Mouse (Mus musculus): ENCODE data around the gene Rassf2.

Rassf2 gene

DNA sequence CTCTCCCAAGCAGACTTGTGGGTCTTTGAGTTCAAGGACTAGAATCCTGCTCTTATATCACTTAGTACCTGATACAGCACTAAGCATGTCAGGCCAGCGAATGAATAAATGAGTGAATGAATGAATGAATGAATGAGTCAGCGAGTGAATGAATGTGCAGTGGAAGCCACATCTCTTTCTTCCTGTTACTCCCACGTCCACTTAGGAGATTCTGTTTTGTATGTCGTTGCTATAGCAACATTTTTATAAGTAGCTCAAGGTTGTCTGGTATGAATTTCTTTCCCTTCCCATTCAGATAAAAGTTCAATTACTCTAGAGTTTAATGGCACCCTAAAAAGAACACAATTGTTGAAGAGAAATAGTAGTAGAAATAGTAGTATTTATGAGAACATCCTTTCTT is 59.0 kb downstream of the Rassf2 start:
- H3K36me3 ChIP-seq (ENCODE audit: control insufficient read depth, insufficient read depth, low read length, poor library complexity, severe bottlenecking): no peaks in the 10 kb centered on the region
- no peak for DNase-seq (ENCODE audit: low read depth, low spot score)
- no peaks in the 10 kb centered on the region for H3K27me3 ChIP-seq (ENCODE audit: control insufficient read depth, insufficient read depth, low read length, poor library complexity, severe bottlenecking)

DNA sequence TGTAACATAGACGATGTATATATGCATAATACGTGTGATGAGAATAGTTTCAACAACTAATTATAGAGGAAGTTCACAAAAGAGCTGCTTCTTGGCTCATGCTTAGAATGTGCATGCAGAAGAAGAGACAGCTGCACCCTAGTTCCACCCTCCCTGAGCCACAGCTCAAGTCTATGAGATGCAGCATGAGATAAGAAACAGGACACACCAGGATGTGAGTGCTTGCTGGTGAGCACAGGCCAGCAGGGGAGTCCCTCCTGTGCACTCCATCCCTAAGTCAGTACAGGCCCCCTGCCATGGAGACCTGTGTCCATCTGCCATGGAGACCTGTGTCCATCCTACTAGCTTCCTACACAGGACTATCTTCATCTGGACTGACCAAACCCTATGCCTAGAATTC is 59.5 kb downstream of the Rassf2 start:
- DNase-seq (ENCODE audit: low read depth, low spot score): no peak
- no peaks in the 10 kb centered on the region for H3K27me3 ChIP-seq (ENCODE audit: control insufficient read depth, insufficient read depth, low read length, poor library complexity, severe bottlenecking)
- H3K36me3 ChIP-seq (ENCODE audit: control insufficient read depth, insufficient read depth, low read length, poor library complexity, severe bottlenecking): no peaks in the 10 kb centered on the region

DNA sequence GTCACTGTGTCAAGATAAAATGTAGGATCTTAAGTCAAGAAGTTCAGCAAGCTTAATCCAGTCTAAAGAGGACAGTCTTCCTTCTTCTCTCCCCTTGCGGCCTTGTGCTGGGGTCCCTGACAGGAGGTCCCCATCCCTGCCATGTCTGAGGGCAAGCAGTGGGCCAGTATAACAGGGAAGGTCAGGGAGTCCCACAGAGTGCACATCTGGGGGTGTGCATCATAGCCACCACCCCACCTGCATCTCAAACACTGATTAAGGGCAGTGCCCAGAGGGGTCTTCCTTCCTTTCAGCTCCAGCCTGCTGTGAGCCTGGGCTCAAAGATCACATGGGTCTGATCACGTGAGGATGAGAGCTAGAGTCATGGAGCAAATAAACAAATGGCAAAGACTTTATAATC is 68.4 kb downstream of the Rassf2 start:
- no peak for DNase-seq (ENCODE audit: low read depth, low spot score)
- no peaks in the 10 kb centered on the region for H3K27me3 ChIP-seq (ENCODE audit: control insufficient read depth, insufficient read depth, low read length, poor library complexity, severe bottlenecking)
- H3K36me3 ChIP-seq (ENCODE audit: control insufficient read depth, insufficient read depth, low read length, poor library complexity, severe bottlenecking): no peaks in the 10 kb centered on the region

DNA sequence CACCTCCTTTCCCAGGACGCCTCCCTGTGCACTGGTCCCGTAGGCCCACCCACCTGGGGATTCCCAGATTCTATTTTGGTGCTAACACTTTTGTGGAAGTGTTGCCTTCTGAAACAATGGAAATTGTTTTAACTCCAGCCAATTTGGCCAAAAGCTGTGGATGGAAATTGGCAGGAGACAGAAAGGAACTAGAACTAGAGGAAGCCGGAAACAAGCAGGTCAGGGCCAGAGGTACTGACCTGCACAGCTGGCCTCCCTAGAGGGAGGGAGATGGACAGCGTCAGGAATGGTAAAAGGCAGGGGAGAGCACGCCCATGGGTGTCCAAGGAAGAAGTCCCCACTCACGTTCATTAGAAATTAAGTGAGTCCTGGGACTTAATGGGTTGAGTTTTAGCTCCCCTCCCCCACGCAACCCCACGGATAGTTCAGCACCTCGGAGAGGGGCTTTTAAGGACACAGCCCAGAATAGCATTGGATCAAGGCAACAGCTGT is 72.3 kb downstream of the Rassf2 start:
- DNase-seq (ENCODE audit: low read depth, low spot score): no peak
- Histone ChIP-seq H3K36me3 (ENCODE audit: control insufficient read depth, insufficient read depth, low read length, poor library complexity, severe bottlenecking) (no peaks in the 10 kb centered on the region), H3K27me3 (ENCODE audit: control insufficient read depth, insufficient read depth, low read length, poor library complexity, severe bottlenecking) (no peaks in the 10 kb centered on the region)

DNA sequence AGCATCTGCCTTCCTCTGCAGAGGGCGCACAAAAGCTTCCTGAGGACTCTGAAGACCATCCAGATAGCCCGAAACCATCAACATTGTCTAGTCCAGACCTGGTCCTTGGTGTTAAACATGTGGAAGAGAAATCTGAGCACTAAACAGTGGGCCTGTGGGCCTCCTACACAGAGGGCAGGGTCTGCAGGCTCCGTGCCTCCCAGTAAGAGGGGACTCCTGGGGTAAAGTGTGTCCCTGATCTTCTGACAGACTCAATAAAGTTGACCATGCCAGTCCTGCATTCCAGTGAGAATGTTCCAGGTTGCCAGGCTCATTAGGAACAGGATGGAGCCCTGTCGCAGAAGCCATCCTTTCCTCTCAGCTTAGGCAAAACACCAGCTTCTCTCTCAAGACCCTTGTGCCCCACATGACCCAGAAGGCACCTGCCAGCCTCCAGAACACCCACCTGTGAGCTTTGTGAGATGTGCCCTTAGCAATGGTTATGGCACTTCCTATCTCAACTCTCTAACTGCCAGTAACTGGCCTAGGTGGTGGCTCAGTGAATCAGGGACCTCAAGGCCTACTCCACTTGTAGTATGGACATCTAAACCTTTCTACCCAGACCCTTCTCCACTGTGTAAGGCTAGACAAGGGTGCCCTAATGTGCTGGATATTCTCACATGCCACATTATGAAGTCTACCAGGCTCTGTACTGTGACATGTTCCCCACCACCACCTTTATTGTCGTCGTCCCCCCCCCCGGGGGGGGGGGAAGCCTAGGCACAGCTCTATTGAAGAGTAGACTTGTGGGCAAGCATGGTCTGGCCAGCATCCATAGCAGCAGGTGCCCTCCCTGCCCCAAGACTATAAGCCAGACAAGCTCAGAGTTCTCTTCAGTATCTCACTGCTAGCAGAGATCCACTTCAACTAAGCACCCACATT is 73.5 kb downstream of the Rassf2 start:
- no peak for DNase-seq (ENCODE audit: low read depth, low spot score)
- no peaks in the 10 kb centered on the region for H3K36me3 ChIP-seq (ENCODE audit: control insufficient read depth, insufficient read depth, low read length, poor library complexity, severe bottlenecking)
- H3K27me3 ChIP-seq (ENCODE audit: control insufficient read depth, insufficient read depth, low read length, poor library complexity, severe bottlenecking): no peaks in the 10 kb centered on the region

DNA sequence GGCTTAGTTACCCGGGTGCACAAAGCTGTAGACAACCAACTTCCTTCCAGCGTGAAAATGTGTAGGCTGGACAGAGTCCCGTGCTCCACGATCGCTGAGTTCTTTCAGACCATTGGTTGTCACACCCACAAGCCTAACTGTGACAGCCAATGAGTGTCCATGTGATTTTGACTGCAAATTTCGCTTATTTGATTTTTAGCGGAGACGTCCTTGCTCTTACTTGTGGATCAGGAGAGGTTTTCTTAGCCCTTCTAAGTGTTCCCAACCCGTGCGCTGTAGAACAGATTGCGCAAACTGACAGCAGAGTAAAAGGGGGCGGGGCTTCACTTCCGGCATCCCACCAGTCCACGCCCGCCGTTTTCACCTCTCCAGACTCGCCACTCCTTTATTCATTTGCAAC is 74.8 kb downstream of the Rassf2 start:
- Histone ChIP-seq H3K36me3 (ENCODE audit: control insufficient read depth, insufficient read depth, low read length, poor library complexity, severe bottlenecking) (no peaks in the 10 kb centered on the region), H3K27me3 (ENCODE audit: control insufficient read depth, insufficient read depth, low read length, poor library complexity, severe bottlenecking) (no peaks in the 10 kb centered on the region)
- peak; percentile 41 for DNase-seq (ENCODE audit: low read depth, low spot score)

DNA sequence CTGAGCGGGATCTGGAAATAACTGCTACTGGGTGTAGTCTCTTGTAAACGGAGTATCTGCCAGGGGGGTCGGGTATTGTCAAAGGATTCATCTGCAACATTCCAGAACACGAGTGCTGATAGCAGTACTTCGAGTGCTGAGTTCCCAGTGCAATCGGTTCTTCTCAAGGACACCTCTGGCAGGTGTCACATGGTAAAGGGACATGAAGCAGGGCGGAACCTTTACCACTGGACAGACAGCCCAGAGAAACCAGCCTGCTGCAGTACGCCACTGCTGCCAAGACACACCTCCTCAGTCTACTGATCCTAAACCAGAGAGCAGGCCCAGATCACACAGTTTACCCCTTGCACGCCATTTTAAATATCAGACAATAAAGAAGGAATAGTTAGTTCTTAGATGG is 75.2 kb downstream of the Rassf2 start:
- H3K27me3 ChIP-seq (ENCODE audit: control insufficient read depth, insufficient read depth, low read length, poor library complexity, severe bottlenecking): no peaks in the 10 kb centered on the region
- DNase-seq (ENCODE audit: low read depth, low spot score): no peak

DNA sequence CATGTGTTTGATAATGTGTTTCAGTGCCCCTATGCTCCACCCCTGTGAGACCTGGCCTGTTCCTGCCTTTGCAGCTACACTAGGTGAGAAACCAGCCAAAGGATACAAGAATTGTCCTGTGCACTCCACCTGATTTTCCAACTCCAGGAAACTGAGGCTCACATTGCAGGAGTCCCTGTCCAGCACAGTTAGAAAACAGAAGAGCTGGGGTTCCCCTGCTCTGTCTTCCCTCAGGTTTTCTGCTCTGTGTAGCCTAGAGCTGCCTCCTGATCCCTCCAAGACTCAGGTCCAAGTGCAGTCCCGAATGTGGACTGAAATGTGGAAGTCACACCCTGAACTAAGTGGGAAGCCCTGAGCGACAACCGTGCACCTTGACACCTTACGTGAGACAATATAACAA is 76.3 kb downstream of the Rassf2 start:
- DNase-seq (ENCODE audit: low read depth, low spot score): no peak

More for the DNA sequence above, 75.2 kb downstream of the Rassf2 start:
- no peaks in the 10 kb centered on the region for H3K36me3 ChIP-seq (ENCODE audit: control insufficient read depth, insufficient read depth, low read length, poor library complexity, severe bottlenecking)

DNA sequence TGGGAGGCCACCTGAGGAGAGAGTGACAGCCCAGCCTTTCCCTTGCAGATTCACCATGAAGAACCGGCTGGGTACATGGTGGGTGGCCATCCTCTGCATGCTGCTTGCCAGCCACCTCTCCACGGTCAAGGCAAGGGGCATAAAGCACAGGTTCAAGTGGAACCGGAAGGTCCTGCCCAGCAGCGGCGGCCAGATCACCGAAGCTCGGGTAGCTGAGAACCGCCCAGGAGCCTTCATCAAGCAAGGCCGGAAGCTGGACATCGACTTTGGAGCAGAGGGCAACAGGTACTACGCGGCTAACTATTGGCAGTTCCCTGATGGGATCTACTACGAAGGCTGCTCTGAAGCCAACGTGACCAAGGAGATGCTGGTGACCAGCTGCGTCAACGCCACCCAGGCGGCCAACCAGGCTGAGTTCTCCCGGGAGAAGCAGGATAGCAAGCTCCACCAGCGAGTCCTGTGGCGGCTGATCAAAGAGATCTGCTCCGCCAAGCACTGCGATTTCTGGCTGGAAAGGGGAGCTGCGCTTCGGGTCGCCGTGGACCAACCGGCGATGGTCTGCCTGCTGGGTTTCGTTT is 77.0 kb downstream of the Rassf2 start:
- no peaks in the 10 kb centered on the region for H3K27me3 ChIP-seq (ENCODE audit: control insufficient read depth, insufficient read depth, low read length, poor library complexity, severe bottlenecking)
- no peaks in the 10 kb centered on the region for H3K36me3 ChIP-seq (ENCODE audit: control insufficient read depth, insufficient read depth, low read length, poor library complexity, severe bottlenecking)
- peak; percentile 8 for DNase-seq (ENCODE audit: low read depth, low spot score)

More for the DNA sequence above, 76.3 kb downstream of the Rassf2 start:
- no peaks in the 10 kb centered on the region for H3K36me3 ChIP-seq (ENCODE audit: control insufficient read depth, insufficient read depth, low read length, poor library complexity, severe bottlenecking)
- H3K27me3 ChIP-seq (ENCODE audit: control insufficient read depth, insufficient read depth, low read length, poor library complexity, severe bottlenecking): no peaks in the 10 kb centered on the region

DNA sequence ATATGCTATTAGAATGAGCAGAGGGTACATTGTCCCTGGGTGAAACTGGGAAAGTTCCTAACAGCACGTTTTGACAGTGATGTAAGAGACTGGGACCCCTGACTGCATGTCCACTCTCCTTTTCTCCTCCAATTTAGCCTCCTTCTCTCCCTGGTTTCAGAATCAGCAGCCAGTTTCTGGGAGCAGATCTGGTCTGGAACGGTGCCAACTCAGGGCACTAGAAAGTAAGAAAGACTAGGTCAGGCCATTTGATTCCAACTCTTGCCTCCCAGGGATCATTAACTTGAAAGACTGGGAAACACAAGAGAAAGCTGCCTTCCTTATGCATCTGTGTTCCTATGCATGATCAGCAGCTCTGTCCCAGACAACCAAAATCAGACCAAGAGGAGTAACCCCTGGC is 77.6 kb downstream of the Rassf2 start:
- H3K27me3 ChIP-seq (ENCODE audit: control insufficient read depth, insufficient read depth, low read length, poor library complexity, severe bottlenecking): no peaks in the 10 kb centered on the region
- DNase-seq (ENCODE audit: low read depth, low spot score): no peak
- no peaks in the 10 kb centered on the region for H3K36me3 ChIP-seq (ENCODE audit: control insufficient read depth, insufficient read depth, low read length, poor library complexity, severe bottlenecking)

DNA sequence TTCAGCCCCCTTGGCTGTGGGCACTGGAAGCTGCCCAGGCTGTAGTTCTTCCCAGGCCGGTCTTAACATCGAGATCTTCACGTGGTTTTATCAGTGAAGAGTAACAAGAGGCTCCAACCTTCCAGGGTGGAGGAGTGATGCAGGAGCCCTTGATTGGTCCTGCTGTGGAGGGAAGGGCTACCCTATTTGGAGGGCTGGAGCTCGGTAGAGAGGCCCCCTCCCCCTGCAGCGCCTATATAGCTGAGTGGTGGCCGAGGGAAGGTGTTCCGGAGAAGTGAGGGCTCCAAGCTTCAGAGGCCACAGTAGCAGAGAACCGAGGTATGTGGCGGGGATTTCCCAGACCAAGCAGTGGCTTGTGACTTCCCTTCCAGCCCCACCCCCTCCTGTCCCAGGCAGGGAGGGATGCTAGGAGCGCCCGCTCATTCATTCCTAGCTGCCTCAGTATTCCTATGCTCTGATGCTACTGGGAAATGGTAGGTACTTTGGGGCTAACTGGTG is 79.4 kb downstream of the Rassf2 start, which contains the start of gene Prnd:
TSS of gene Prnd (plus strand) at position 264 of the 498 bp plus-strand sequence.
- Histone ChIP-seq H3K27me3 (ENCODE audit: control insufficient read depth, insufficient read depth, low read length, poor library complexity, severe bottlenecking) (no peaks in the 10 kb centered on the region), H3K36me3 (ENCODE audit: control insufficient read depth, insufficient read depth, low read length, poor library complexity, severe bottlenecking) (no peaks in the 10 kb centered on the region)
- DNase-seq (ENCODE audit: low read depth, low spot score): peak; percentile 55

DNA sequence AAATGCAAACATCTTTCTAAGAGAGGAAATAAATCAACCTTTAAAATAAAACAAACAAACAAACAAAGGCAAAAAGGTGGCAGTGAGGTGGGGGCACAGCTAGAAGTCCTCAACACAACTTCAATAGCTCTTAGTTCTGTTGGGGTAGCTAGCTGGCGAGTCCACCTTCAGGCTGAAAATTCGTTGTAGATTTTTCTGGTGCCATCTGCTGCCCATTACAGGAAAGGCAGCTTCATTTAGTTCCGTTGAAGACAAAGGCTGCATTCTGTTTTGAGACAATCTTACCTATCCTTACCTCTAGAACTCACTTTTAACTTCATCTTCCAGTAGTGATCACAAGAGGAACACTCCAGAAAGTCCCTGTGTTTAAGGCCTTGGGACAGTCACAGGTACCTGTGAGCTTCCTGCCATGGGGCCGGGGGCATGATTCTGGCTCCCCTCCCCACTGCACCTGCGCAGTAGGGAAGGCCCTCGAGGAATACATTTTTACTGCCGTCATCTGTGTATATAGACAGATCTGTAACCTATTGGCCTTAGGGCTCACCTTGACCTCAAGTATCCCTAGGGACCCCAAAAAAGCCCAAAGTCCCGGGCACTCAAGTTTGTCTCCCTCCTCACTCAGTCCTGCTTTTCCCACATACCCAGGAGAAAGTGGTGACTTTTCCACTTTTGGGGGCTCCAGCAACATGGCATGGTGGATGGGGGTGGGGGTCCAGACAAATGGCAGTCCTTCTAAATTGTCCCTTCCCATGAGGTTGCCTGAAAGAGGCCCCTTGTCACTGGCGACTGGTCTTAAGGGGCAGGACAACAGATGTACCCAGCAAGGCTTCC is 80.1 kb downstream of the Rassf2 start:
- Histone ChIP-seq H3K27me3 (ENCODE audit: control insufficient read depth, insufficient read depth, low read length, poor library complexity, severe bottlenecking) (no peaks in the 10 kb centered on the region), H3K36me3 (ENCODE audit: control insufficient read depth, insufficient read depth, low read length, poor library complexity, severe bottlenecking) (no peaks in the 10 kb centered on the region)
- DNase-seq (ENCODE audit: low read depth, low spot score): peak; percentile 67

DNA sequence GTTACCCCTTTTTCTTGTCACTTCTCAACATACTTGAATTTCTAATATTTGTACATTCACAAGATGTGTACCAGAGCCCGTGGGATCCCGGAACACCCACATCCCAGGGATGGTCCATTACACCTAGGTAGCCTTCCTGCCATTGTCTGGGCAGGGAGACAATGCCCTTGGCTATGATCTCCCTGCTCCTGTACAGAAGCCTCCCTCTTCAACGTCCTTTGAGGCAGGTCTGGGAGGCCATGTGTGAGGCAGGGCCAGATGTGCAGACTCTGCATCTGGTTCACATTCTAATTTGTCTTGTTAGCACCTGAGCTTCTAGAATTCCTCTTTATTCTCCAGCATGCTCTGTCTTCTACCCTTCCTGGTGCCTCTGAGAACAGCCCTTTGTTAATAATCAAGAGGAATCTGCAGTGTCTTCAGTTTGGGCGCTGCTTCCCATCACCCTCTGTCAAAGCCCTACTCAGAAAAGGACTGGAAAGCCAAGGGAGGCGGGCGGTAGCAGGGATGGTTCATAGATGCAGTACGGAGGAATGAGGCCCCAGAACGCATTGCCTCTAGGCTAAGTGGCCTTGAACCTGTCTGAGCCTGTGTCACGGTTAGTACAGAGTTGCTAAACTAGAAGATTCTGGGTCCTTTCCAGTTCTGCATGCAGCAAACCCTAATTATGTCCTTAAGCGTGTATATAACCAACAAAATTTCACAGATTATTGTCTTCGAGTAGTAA is 81.0 kb downstream of the Rassf2 start:
- H3K36me3 ChIP-seq (ENCODE audit: control insufficient read depth, insufficient read depth, low read length, poor library complexity, severe bottlenecking): no peaks in the 10 kb centered on the region
- H3K27me3 ChIP-seq (ENCODE audit: control insufficient read depth, insufficient read depth, low read length, poor library complexity, severe bottlenecking): no peaks in the 10 kb centered on the region
- DNase-seq (ENCODE audit: low read depth, low spot score): no peak

DNA sequence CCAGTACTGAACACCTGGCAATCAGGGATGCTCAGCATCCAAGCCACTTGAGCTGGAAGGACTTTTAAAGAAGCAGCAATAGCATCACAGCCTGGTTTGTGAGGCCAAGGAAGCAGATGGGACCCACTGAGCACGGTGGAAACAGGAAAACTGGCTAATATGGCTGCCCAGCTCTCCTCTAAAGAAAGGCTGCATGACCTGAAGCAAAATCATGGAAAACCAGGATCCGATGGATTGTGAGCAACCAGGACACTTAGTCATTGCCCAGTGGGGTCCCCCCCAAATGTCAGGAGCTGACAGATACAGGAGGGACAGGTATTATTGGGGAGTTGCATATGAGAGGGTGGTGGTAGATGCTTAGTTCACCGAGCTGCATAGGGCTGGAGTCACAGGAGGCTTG is 81.9 kb downstream of the Rassf2 start:
- DNase-seq (ENCODE audit: low read depth, low spot score): no peak
- Histone ChIP-seq H3K36me3 (ENCODE audit: control insufficient read depth, insufficient read depth, low read length, poor library complexity, severe bottlenecking) (no peaks in the 10 kb centered on the region), H3K27me3 (ENCODE audit: control insufficient read depth, insufficient read depth, low read length, poor library complexity, severe bottlenecking) (no peaks in the 10 kb centered on the region)

Data from splenic B cell, adult 2 months (primary cell).